Mouse (Mus musculus): ENCODE data around the gene Dynll1.

Dynll1 gene

DNA sequence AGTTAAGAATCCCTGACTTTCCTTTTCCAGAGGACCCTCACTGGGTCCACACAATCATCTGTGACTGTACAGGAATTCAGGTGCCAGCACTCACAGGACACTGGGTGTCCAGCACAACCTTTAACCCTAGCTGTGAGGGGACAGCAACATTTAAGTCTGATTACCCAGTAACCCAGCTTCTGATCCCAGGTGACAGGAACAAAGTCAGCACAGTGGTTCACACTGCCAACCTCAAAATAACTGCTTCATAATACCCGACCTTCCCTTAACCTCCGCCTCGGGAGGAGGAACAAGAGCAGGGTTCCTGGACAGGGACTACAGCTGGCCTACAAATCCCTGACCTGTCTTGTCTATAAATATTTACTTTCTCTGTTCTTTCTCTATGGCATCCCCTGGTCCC lies 32.5 kb downstream of the Dynll1 start:
- no peak for DNase-seq (ENCODE audit: low read depth, low spot score)

DNA sequence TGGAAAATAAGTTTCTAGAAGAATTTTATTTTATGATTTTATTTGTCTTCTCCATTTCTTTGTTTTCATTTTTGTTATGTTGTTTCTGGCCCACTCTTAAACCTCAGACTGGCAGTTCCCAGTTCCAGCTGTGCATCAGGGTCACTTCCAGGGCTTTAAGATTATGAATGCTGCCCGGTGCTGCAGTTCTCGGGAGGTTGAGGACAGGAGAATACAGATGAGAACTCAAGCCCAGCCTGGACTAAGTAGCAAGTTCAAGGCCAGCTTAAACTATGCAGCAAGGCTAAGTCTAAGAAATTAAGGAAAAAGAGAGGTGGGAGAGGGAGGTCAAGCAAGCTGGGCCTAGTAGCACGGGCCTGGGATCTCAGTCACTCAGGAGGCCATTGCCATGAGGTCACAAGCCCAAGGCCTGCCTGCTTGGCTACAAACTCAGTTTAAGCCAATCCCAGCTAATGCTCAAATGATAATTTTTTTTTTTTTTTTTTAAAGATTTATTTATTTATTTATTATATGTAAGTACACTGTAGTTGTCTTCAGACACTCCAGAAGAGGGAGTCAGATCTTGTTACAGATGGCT lies 33.2 kb downstream of the Dynll1 start:
- no peak for DNase-seq (ENCODE audit: low read depth, low spot score)

DNA sequence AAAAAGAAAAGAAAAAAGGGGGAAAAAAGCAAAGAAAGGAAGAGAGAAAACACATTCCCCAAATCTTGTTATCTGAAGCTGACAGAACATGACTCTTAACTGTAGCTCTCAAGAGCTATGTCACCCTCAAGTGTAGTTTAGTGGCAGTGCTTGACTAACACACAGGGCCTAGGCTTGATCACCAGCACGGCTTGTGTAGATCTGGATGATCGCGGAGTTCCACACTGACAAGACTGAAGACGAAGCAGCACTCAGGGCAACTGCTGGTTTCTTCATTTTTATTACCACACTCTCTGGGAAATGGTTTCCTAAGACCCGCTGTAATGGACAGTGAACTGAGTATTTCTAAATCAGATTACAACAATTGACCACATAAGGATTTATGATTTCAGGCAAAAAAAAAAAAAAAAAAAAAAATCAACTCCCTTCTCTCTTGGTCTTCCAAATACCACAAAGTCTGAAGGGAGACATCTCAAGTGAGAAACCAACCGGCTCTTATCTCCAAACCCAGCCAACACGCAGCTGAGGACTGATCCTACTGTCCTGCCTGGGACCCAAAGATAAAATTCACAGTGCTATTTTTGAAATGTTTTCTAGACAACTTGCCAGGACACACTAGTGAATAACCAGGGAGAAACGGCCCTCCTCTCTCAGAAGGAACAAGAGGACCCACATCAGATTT lies 33.9 kb downstream of the Dynll1 start:
- DNase-seq (ENCODE audit: low read depth, low spot score) = peak; percentile 92

DNA sequence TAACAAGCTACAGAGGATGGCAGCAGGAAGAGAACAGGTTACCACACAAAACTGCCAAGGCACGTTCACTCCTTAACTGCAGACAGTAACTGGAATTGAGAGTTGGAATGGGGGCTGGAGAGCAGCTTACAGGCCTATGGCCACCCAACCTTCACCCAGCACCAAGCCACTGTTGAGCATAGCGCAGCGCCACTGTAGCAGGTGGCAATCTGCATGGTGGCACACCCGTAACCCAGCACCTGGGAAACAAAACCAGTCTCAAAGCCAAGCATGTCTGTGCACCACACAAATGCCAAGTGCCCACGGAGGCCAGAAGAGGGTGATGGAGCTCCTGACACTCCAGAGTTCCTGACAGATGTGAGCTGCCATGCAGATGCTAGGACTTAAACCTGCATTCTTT lies 34.5 kb downstream of the Dynll1 start:
- DNase-seq (ENCODE audit: low read depth, low spot score) = no peak

DNA sequence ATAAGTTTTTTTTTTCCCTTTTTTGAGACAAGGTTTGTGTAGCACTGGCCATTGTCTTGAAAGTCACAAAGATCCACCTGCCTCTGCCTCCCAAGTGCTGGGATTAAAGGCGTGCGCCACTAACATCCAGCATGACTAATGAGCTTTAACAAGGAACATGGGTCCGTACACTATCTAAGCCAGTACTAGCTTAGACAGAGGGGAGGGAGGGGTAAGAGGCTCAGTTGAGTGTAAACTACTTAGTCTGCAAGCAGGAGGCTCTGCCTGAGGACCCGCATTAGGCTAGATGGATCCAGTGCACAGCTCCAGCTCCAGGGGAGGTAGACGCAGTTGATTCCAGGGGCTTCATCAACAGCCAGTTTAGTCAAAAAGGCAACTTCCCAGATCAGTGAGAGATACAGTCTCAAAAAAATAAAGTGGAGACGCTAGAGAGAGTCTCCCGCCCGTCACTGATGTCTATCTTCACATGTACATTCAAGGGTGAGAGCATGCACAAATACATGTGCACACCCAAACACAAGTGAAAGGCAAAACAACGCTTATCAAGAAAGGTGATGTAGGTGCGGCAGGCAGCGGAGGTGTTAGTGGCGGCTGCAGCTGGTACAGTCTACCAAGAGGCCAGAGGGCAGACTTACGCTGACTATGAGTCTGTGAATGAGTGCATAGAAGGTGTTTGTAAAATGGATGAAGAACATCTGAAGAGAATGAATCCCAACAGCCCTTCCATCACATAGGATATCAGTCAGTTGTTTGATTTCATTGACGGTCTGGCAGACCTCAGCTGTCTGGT lies 38.1 kb downstream of the Dynll1 start:
- DNase-seq (ENCODE audit: low read depth, low spot score) = no peak

DNA sequence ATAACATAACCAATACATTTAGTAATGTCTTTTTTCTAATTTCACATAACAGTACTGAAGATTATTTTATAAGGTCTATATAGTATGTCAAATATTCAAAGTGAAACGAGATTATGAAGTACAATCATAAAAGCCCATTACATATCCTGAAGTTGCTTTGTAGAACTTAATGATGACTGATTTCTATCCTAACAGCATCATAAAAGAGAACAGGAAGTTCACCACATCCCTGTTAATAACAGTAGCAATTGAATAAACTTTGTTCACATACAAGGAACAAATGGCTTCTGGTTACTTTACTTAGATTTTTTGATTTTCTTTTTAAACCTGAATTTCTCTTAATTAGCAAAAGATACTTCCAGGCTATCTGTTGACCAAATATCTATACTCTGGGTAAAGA lies 38.9 kb downstream of the Dynll1 start:
- DNase-seq (ENCODE audit: low read depth, low spot score) = no peak

DNA sequence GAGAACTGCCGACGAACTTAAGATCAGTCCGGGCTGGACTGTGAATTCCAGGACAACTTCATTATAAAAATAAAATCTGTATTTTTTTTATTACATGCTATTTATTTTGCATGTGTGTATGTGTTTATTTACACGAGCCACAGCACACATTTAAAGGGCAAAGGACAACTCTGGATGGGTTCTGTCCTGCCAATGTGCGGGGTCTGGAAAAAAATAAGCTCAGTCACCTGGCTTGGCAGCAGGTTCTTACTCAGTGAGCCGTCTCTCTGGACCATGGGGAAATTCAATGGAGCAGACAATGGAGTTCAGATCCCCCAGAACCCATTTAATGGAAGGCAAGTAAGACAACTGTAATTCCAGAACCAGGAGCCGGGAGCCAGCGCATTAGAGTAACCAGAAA lies 39.7 kb downstream of the Dynll1 start:
- DNase-seq (ENCODE audit: low read depth, low spot score) = no peak

DNA sequence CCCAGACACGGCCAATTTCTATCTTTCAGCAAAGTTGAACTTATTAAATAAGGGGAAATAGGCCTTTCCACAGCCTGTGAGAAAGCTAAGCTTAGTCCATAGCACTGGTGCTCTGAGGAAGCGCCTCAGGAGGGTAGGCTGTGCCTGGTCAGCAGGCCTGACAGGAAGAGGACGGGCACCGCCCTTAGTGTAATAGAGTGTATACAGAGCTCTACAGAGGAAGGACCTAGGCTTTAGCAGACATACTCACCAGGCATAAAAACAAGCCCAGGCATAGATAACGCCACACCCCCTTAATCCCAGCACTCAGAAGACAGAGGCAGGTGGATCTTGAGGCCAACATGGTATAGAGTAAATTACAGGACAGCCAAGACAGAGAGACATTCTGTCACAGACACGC lies 40.4 kb downstream of the Dynll1 start:
- DNase-seq (ENCODE audit: low read depth, low spot score) = no peak

DNA sequence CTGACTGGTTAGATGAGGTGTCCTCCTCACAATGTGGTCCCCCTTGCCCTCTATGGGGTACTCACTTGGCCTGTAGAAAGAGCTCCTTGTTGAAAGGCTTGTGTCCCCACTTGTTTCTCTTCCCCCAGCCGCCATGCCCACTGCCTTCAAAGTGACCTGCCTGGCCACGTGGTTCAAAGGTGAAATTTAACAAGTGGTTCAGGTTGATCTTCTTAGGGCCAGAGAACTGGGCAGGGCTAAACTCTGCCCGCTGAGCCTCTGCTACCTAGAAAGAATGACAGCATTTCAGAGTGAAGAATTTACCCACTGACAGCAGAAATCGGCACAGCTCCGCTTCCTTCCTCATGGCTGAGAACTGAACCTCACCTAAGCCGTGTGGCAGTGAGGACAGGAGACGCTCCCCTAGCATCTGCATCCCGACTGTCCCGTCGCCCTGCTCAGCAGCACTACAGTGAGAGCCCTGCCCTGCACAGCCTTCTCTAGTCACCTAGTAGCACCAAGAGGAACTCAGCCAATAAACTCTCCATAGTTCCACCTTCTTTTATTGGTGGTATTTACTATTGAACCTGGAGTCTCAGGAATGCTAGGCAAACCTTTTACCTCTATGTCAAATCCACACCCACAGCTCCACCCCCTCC lies 43.8 kb downstream of the Dynll1 start:
- DNase-seq (ENCODE audit: low read depth, low spot score) = no peak

DNA sequence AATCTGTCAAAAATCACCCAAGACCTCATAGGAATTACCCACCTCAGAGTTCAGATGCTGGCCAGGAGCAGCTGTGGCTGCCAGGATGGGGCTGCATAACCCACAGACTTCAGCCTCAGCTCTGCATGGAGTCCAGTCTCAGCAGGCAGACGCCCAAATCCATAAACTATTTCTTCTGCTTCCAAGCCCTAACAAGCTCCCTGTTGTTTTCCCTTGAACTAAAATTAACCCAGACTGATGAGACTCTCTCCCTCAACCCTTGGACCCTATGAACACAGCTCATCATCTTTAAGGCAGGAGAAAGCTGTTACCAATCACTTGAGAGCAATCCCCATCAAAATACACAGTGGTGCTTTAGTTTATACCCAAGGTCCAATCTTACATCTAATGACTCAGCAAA lies 45.3 kb downstream of the Dynll1 start:
- no peak for DNase-seq (ENCODE audit: low read depth, low spot score)

Data from c-Kit-negative CD71-positive TER-119-positive erythroid progenitor cells, embryonic 14.5 days (primary cell).